Mouse (Mus musculus) midbrain, embryonic 16.5 days (tissue): ENCODE data around the gene Arap2. TPM values are rescaled to one million over a fixed set of nuclear protein-coding genes. Genes with fewer than 3 reads are reported as not detected.
A peak's percentile ranks its signal among the peaks of the same experiment; 100 is the strongest.

Experiments used
- ATAC-seq: fragments of 200-750 bp; cut with Nextera tagmentation; 2 replicates; pipeline ENCODE4 v1.8.0; 2017; ENCODE audit warnings: moderate TSS enrichment
- H3K27ac ChIP-seq: fragments of 300-500 bp; sonication (generic); 2 replicates; pipeline ENCODE4 v1.5.1; 2014; ENCODE audit warnings: mild to moderate bottlenecking, low read length, mixed read lengths
- H3K27me3 ChIP-seq: fragments of 300-500 bp; sonication (generic); 2 replicates; pipeline ENCODE4 v1.6.1; 2014; ENCODE audit warnings: low read depth, low read length, mixed read lengths; ENCODE audit not compliant: control insufficient read depth, insufficient read depth
- H3K36me3 ChIP-seq: fragments of 300-500 bp; sonication (generic); 2 replicates; pipeline ENCODE4 v1.6.1; 2014; ENCODE audit warnings: mild to moderate bottlenecking, low read length, moderate library complexity, mixed read lengths; ENCODE audit not compliant: control insufficient read depth, insufficient read depth
- H3K4me1 ChIP-seq: fragments of 300-500 bp; sonication (generic); 2 replicates; pipeline ENCODE4 v1.6.1; 2014; ENCODE audit warnings: mild to moderate bottlenecking, low read length, mixed read lengths; ENCODE audit not compliant: control insufficient read depth, insufficient read depth
- H3K4me2 ChIP-seq: fragments of 300-500 bp; sonication (generic); 2 replicates; pipeline ENCODE4 v1.6.1; 2014; ENCODE audit warnings: mild to moderate bottlenecking, low read length, mixed read lengths
- H3K4me3 ChIP-seq: fragments of 300-500 bp; sonication (generic); 2 replicates; pipeline ENCODE4 v1.5.1; 2014; ENCODE audit warnings: low read depth, mild to moderate bottlenecking, low read length, moderate library complexity, mixed read lengths
- H3K9ac ChIP-seq: fragments of 300-500 bp; sonication (generic); 2 replicates; pipeline ENCODE4 v1.6.1; 2014; ENCODE audit warnings: low read depth, low read length, mixed read lengths
- H3K9me3 ChIP-seq: fragments of 300-500 bp; sonication (generic); replicated peaks from 2 replicates; pipeline ENCODE4 v1.6.1; 2014; ENCODE audit warnings: mild to moderate bottlenecking, low read length, mixed read lengths; ENCODE audit not compliant: control insufficient read depth, poor library complexity, severe bottlenecking
- WGBS: fragments of 180-500 bp; shearing (Covaris S2); extraction: QIAGEN DNeasy Blood & Tissue Kit; methylation state at CpG from one replicate; pipeline ENCODE4 v1.1.7; 2014; 5-methylcytosine and 5-hydroxymethylcytosine counted together
- polyA plus RNA-seq: library from polyadenylated mRNA; unstranded; fragments of >200 nt; fragmentation: Nextera tagmentation; extraction: Ambion mirVana; gene quantifications from 2 replicates; pipeline ENCODE4 v1.2.1, GENCODE M21; 2015

Gene Arap2
- polyA plus RNA-seq, 1 experiment from 2014 or later = 8.1 TPM

DNA sequence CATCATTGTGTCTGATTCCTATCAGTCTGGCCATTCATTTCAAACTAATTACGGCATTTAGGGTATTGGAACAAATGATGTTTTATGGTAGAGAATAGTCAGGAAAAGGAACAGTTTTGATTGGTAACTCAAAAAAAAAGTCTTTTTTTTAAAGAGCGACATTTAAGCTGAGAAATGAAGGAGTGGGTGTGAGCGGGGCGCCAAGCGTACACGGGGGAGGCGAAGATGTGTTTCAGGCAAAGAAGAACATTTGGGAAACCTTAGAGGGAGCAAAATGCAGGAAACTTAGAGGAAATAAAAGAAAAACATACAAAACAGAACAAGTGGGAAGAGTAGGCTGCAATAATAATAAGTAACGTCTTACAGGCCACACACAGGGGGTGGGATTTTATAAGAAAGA, 11.8 kb upstream of the Arap2 start:
- no peaks in the 10 kb centered on the region for H3K4me1 ChIP-seq
- no peak for ATAC-seq
- no peak overlapping the region for H3K4me2 ChIP-seq
- H3K4me3 ChIP-seq = no peak overlapping the region
- H3K27me3 ChIP-seq = no peaks in the 10 kb centered on the region
- WGBS = 90% methylated on average over 8 of the region's 8 CpGs
- H3K27ac ChIP-seq = no peak overlapping the region
- H3K36me3 ChIP-seq = no peaks in the 10 kb centered on the region
- no peak overlapping the region for H3K9ac ChIP-seq
- H3K9me3 ChIP-seq = no peaks in the 10 kb centered on the region

DNA sequence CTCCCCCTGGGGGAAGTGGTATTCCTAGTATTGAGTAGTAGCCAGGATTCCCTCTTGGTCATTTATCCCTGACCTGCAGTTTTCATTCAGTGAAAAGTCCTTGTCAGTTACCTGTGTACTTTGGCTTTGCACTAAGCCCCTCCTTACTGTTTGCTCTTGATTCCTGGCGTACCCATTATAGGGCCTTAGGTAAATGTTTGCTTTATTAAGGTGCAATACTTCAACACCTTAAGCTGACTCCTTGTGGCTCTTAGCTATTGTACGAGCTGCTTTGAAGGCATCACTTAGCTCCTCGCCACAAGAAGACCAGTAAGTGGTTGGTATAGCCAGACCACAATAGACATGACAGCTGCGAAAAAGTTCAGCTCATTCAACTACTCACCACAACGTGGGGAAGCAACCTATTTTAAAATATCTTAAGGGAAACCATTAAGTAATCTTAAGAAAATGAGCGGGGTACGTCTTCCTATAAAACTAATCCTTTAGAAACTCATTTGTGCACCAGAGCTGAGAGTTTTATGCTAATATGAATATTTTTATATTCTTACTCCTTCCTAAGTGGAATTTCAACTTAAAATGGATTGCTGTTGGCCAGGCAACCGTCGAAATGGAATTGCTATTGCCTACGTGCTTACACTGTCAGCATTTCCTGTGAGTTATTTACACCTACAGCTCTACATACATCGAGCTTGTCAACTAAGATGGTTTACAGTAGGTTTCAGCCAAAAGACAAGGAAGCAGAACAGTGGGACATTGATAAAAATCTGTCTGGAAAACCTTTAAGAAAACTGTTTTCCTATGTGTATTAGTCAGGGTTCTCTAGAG, 6.0 kb upstream of the Arap2 start:
- Histone ChIP-seq H3K4me3 (no peak overlapping the region), H3K4me1 (no peaks in the 10 kb centered on the region), H3K27me3 (no peaks in the 10 kb centered on the region), H3K9me3 (no peaks in the 10 kb centered on the region), H3K27ac (no peak overlapping the region), H3K9ac (no peak overlapping the region), H3K36me3 (no peaks in the 10 kb centered on the region), H3K4me2 (no peak overlapping the region)
- 87% methylated on average over 11 of the region's 11 CpGs for WGBS
- ATAC-seq = no peak

GRCm38 (mm10) chr5:62765459-62765783, 538 bp downstream of the Arap2 start:
- Histone ChIP-seq H3K36me3 (no peaks in the 10 kb centered on the region), H3K27me3 (no peaks in the 10 kb centered on the region), H3K9me3 (no peaks in the 10 kb centered on the region), H3K4me2 (peak overlapping the region; percentile 89), H3K9ac (peak overlapping the region; percentile 82), H3K27ac (peak overlapping the region; percentile 11; the same call in 1 of the 2 replicates), H3K4me1 (0 out of 2 replicates have a peak, but pooled peaks cover 2% of the 10 kb centered on the region), H3K4me3 (peak overlapping the region; percentile 82)
- 19% methylated on average over 5 of the region's 5 CpGs for WGBS
- peak; percentile 52 for ATAC-seq

- H3K9ac ChIP-seq = no peak overlapping the region
- WGBS = 74% methylated on average over 5 of the region's 5 CpGs
- no peaks in the 10 kb centered on the region for H3K9me3 ChIP-seq
- no peak for ATAC-seq
- H3K4me3 ChIP-seq = no peak overlapping the region
- H3K4me1 ChIP-seq = 0 out of 2 replicates have a peak, but pooled peaks cover 2% of the 10 kb centered on the region
- no peaks in the 10 kb centered on the region for H3K27me3 ChIP-seq
- no peak overlapping the region for H3K4me2 ChIP-seq
- no peaks in the 10 kb centered on the region for H3K36me3 ChIP-seq
- no peak overlapping the region for H3K27ac ChIP-seq
Observed at GRCm38 (mm10) chr5:62764161-62764560, 1.8 kb downstream of the Arap2 start.

- H3K4me2 ChIP-seq = no peak overlapping the region
- WGBS = 100% methylated on average over 1 of the region's 1 CpGs
- H3K9ac ChIP-seq = no peak overlapping the region
- no peak overlapping the region for H3K4me3 ChIP-seq
- no peaks in the 10 kb centered on the region for H3K9me3 ChIP-seq
- H3K27ac ChIP-seq = no peak overlapping the region
- 0 out of 2 replicates have a peak, but pooled peaks cover 2% of the 10 kb centered on the region for H3K4me1 ChIP-seq
- H3K36me3 ChIP-seq = no peaks in the 10 kb centered on the region
- H3K27me3 ChIP-seq = no peaks in the 10 kb centered on the region
- no peak for ATAC-seq
Observed at GRCm38 (mm10) chr5:62763046-62763445, 2.9 kb downstream of the Arap2 start.

GRCm38 (mm10) chr5:62762298-62762960, 3.5 kb downstream of the Arap2 start:
- no peak overlapping the region for H3K27ac ChIP-seq
- WGBS = 82% methylated on average over 4 of the region's 4 CpGs
- H3K9ac ChIP-seq = no peak overlapping the region
- no peaks in the 10 kb centered on the region for H3K27me3 ChIP-seq
- ATAC-seq = no peak
- H3K4me2 ChIP-seq = no peak overlapping the region
- H3K4me1 ChIP-seq = 0 out of 2 replicates have a peak, but pooled peaks cover 2% of the 10 kb centered on the region
- H3K9me3 ChIP-seq = no peaks in the 10 kb centered on the region
- no peak overlapping the region for H3K4me3 ChIP-seq
- H3K36me3 ChIP-seq = no peaks in the 10 kb centered on the region

DNA sequence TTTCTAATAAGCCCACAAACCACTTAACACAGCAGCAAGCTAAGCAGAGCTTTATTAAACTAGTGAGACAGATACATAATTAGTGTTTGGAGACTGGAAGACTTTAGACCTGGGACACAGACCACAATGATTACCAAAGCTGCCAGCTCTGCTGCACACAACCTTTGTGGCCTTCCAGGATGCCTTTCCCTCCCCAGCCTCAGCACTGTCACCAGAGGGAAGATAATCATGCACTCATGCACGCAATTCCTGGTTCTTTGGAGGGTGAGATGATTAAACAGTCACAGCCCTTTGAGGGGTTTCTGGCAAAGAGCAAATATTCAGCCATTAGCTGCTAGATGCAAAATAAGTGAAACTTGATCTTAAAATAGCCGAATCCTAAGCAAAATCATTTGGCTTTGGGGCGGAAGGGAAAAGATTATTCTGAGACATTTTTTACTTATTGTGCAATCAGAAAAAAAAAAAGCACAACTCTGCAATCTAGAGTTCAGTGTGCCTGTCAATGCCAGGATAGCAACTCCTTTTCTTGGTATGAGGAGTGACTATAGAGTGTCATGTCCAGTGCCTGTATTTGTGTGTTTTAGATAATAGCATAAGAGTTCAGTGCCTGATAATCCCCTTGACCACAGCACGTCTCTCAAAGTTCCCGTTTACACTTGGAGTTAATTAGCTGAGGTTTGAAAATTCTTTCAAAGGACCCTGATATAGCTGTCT, 5.0 kb downstream of the Arap2 start:
- no peaks in the 10 kb centered on the region for H3K27me3 ChIP-seq
- no peak overlapping the region for H3K4me3 ChIP-seq
- no peak overlapping the region for H3K27ac ChIP-seq
- H3K9ac ChIP-seq = no peak overlapping the region
- H3K4me2 ChIP-seq = no peak overlapping the region
- 0 out of 2 replicates have a peak, but pooled peaks cover 2% of the 10 kb centered on the region for H3K4me1 ChIP-seq
- H3K36me3 ChIP-seq = no peaks in the 10 kb centered on the region
- ATAC-seq = no peak
- WGBS = 47% methylated on average over 5 of the region's 5 CpGs
- H3K9me3 ChIP-seq = no peaks in the 10 kb centered on the region

DNA sequence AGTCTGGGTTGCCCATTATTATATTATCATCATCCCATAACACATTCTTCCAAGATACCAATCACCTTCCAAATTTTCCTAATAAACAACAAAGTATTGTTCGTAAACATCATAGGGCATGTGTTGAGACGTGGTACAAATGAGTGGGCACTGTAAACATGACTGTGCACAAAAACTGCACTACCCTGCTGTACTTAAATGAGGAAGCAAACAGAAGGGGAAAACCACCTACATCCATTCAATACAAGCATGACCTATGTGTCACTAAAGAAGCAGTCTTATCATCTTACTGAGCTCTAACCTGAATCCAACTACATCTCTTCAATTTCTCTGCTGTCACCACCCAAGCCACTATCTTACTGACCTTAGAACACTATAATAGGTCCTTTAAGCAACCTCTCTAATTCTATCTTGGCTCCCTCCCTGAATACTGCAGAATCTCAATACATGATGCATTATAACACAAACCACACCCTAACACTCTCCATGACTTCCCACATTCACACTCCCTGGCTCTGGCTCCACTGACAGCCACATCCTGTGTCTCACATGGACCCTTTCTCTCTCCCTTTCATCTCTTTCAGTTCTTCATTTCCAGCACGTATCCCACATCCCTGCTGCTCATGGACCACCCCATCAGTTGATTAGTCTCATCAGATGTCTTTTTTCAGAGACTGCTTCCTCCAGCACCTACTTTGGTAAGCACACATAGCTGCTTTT, 10.0 kb downstream of the Arap2 start:
- Histone ChIP-seq H3K36me3 (no peaks in the 10 kb centered on the region), H3K27me3 (no peaks in the 10 kb centered on the region), H3K27ac (no peak overlapping the region), H3K9me3 (0 out of 2 replicates have a peak, but pooled peaks cover 2% of the 10 kb centered on the region), H3K4me2 (no peak overlapping the region), H3K4me3 (no peak overlapping the region), H3K4me1 (0 out of 2 replicates have a peak, but pooled peaks cover 2% of the 10 kb centered on the region), H3K9ac (no peak overlapping the region)
- WGBS = 88% methylated on average over 3 of the region's 3 CpGs
- no peak for ATAC-seq
